Mouse (Mus musculus) erythroblast, adult 5-6 weeks (primary cell): Measurements from ENCODE around the gene Oaz2. TPM values are rescaled to one million over a fixed set of nuclear protein-coding genes. Genes with fewer than 3 reads are reported as not detected.
"Not testable (repeated sequence)": the region's sequence is repeated elsewhere in the genome, so short reads cannot be mapped to it uniquely, and the experiment has no call there.

Experiments used
- ATAC-seq: replicated peaks from 2 replicates; pipeline ENCODE4 v1.8.0; 2016; ENCODE audit warnings: moderate number of reproducible peaks, mild to moderate bottlenecking, moderate TSS enrichment, inconsistent platforms; ENCODE audit not compliant: poor library complexity, low FRiP score, severe bottlenecking
- total RNA-seq, 2 experiments: library from RNA; stranded (forward) in 1 of 2; stranded (reverse) in 1 of 2; fragments of 150-400 nt in 1 of 2; fragments of 200-764, 138-1000 nt in 1 of 2; gene quantifications; 2 replicates each; pipeline versions ENCODE4 v1.2.3 to v1.2.4; 2015 to 2017; ENCODE audit warnings: low replicate concordance in 2 of 2

Gene Oaz2
- total RNA-seq, 2 experiments from 2014 or later = 8.3 to 16.3 TPM

GRCm38 (mm10) chr9:65648730-65649129 is 19.1 kb upstream of the Oaz2 start:
- no peak for ATAC-seq

DNA sequence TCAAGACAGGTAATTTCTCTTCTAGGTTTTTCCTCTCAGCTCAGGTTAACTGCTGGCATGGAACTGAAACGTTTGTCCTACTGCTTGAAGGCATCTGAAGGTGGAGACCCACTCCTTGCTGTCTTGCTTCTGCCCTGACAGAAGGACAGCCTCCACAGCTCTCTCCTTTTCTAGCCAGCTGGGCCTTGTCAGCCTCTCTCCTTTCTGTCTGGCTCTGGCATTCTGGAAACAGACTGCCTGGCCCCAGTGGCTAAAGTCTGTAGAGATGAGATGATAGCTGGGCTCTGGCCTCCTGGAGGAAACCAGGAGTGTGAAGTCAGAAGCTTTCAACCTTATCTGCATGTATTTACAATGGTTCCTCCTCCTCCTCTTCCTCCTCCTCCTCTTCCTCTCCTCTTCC is 17.8 kb upstream of the Oaz2 start:
- no peak for ATAC-seq

- not testable (repeated sequence) for ATAC-seq
Observed at GRCm38 (mm10) chr9:65651957-65652356, 15.8 kb upstream of the Oaz2 start.

GRCm38 (mm10) chr9:65653741-65654140 is 14.1 kb upstream of the Oaz2 start:
- no peak for ATAC-seq

DNA sequence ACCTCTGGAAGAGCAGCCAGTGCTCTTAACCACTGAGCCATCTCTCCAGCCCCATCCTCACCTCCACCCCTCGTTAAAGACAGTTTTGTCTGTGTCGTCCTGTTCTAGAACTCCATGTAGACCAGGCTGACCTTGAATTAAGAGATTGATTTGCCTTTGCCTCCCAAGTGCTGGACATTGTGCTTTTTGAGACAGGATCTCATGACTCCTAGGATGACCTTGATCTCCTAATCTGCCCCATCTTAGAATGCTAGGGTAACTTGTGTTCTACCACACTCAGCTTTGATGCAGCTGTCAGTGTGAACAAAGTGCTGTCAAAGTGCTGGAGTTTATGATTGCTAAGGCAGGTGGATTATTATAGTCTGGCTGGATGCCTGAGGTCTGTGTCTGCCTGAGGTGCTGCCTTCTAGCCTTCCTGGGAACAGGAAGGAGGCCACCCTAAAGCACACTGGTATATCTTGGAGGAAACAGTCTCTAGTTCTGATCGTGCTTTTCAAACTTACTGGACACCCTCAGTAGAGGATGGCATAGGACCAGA is 13.0 kb upstream of the Oaz2 start:
- ATAC-seq = no peak

DNA sequence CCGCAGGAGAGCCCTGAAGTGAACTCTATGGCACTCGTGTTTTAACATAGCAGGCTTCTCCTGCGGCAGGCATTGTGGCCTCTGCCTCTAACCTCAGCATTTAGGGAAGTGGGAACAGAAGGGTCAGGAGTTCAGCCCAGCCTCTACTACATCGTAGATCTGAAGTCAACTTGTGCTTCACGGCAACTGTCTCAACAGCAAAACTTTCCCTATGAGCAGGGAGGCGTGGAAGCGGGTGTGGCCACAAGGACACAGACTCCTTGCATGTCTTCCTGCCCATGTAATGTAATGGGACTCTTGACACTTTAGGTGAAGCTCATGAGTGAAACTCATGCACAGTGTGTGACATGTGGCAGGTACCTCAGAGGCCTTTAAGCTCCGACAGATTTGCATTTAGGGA is 12.3 kb upstream of the Oaz2 start:
- ATAC-seq = no peak

DNA sequence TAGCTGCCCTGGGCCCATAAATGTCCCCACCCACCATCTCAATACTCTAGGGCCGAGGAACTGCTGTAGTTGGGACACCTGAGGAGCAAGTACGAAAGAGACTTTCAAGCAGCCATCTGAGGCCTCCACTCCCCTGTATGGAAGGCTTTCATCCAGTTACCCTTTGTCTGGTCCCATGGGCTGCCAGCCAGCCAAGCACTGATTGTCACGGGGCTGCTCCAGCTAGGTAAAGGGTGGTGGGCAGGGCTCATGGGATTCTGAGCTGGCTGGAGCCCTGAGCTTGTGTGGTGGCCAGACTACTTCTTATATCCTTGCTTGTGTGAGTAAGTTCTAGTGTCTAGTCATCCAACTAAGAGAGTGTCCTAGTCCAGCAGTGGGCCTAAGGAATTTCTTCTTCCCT is 10.6 kb upstream of the Oaz2 start:
- no peak for ATAC-seq

- ATAC-seq = no peak
Observed at GRCm38 (mm10) chr9:65661029-65661428, 6.8 kb upstream of the Oaz2 start.

- ATAC-seq = no peak
Observed at GRCm38 (mm10) chr9:65661493-65661892, 6.3 kb upstream of the Oaz2 start.

DNA sequence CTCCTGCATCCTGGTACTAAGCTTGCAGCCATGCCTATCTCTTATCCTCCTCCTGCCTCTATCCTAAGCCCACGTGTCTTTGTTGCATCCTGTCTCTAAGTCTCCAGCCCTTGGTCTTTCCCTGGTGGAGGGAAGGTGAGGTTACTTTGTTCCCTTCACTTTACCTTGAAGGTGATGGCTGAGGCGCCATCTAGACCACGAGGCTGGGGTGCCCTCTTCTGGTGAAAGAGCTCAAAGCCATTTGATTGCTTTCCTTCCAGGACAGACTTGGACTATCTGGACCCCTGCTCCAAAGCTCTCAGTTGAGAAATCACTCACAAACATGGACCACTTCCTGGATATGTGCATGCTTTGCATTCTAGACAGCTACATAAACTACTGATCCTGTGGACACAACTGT is 3.6 kb upstream of the Oaz2 start:
- ATAC-seq = no peak

DNA sequence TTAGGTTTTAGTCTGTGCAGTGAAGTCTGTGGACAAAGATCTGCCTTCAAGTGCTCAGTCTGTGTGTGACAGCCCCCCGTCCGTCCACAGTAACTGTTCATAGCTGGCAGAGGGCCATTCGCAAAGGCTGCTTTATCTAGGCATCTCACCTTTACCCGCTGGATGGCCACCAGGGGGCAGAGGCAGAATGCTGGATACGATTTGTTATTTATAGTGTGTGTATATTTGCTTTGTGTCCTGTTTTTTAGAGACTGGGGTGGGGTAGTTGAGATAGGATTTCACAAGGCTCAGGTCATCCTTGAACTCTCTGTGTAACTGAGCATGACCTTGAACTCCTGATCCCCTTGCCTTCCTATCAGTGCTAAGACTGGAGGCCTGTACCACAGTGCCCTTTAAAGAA is 1.8 kb upstream of the Oaz2 start:
- peak; percentile 52; the same call in 1 of the 2 replicates for ATAC-seq

DNA sequence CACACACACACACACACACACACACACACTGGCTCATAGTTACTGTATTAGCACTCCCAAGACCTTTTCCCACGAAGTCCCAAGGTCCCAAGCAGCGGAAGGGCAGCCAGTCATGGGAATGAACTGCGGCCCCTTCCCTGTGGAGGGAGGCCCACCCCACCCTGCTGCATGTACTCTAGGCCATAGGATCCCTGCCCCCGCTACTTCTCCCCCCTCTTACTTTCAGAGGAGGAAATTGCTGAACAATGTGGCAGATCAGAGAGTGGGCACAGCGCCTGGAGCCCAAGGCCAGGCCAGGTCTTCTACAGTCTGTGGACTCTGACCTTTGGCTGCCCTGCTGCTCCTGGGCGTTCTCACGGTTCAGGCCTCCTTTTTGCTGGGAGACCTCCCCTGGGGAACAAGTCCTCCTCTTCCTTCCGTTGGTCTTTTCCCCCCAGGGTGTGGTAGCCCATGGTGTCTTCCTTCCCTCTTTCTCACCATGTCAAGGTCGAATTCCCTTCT is 3.7 kb downstream of the Oaz2 start:
- no peak for ATAC-seq

GRCm38 (mm10) chr9:65672996-65673395 is 5.2 kb downstream of the Oaz2 start:
- no peak for ATAC-seq

DNA sequence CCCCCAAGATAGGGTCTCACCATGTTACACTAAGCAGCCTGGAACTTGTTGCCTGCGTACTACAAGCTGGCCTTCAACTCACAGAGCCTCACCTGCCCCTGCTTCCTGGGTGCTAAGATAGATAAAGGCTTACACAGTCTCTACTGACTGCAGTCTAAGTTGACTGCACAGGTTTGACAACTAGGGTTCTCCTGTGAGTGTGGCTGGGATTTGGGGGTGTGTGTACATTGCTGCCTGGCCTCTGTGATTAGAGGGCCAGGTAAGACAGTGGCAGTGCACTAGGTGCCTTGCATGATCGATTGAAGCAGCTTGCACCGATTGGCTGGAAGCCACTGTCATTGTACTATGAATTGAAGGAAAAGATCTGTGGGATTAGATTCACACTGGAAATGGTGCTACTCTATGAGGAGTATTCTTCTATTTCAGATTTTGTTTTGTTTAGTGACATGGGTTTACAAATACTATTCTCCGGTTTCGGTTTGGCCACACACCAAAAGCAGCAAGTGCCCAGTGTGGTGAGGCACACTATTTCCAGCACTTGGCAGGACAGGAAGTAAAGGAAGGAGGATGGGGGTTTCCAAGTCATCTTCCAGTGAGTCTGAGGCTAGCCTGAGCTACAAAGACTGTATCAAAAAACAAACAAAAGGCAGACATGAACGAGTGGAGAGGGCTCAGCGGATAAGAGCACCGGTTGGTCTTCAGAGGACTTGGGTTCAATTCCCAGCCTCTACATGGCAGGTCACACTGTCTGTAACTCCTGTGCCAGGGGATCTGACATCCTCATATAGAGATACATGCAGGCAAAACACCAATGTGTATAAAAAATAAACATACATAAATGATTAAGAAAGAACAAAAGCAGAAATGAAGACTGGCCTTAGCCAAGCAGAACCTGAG is 7.9 kb downstream of the Oaz2 start:
- peak; percentile 59 for ATAC-seq

- peak; percentile 98 for ATAC-seq
Observed at GRCm38 (mm10) chr9:65676358-65677118, 8.7 kb downstream of the Oaz2 start.

- no peak for ATAC-seq
Observed at GRCm38 (mm10) chr9:65677119-65677462, 9.3 kb downstream of the Oaz2 start.

GRCm38 (mm10) chr9:65679181-65679761 is 11.5 kb downstream of the Oaz2 start:
- ATAC-seq = no peak

DNA sequence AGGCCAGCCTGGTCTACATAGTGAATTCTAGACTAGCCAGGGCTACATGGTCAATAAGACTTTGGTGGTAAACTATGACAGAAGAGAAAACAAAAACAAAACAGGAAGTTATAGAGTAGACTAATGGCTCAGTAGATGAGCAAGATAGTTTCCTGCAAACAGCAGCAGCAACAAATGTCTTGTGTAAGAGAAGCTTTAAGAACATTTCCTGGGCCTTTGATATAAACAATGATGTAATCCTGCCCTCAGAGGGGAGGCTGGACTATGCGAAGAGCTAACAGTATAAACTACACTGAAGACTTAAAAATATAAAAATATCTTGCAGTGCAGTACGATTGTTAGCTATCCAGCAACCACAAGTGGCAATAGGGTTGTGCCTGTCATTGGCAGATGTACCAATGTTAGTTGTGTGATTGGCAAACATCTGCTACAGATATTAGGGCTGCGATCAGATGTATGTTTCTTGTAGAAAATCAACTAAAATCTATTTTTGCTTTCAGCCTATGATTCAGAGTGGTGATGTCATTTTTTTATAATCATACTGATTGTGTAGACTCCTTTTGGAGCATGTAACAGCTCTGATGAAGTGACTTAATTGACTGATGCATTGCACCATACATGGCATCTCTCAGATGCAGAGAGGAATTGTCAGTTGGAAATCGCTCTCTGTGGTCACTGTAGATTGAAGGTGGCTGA is 13.3 kb downstream of the Oaz2 start:
- ATAC-seq = no peak

DNA sequence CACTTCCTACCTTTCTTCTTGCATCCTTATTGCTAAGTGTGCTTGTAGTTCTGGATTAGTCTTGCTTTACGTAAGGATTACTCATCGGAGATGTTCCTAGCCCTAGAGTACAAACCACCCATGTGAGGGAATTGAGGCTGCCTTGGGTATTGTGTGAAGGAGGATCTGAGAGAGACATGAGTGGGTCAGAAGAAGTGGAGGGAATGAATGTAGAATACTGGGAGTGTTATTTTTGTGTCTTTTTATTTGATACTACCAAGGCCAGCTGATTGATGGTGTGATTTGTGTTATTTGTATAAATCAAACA is 13.8 kb downstream of the Oaz2 start:
- ATAC-seq = no peak

DNA sequence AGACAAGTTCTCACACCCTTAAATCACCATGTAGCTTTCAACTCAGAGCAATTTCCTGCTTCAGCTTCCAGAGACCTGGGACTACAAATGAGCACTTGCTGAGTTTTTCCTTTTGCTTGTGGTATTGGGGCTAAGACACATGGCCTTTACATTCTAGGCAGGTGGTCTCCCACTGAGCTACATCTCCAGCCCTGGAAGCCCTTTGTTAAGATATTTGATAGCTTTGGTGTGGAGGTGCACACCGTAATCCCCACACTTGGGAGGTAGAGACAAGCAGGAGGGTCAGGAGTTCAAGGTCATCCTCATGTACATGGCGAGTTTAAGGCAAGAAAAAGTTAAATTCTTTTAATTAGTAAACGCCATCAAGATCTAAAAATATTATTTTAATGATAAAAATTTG is 14.4 kb downstream of the Oaz2 start:
- no peak for ATAC-seq
